Mouse (Mus musculus) heart, adult 2 months (tissue): ENCODE measurements at regions not wholly inside any gene's neighbourhood (a gene's known extent, or its start where the extent isn't known, plus 50 kb on each side); places are given as distances from the start of the nearest gene placed in this dataset.
A peak's percentile ranks its signal among the peaks of the same experiment; 100 is the strongest.

Experiments used
- DNase-seq, 2 experiments: peaks; one replicate each; pipeline ENCODE4 v3.0.0; 2021
- H3K27ac ChIP-seq: fragments of 200-600 bp; 2 replicates; pipeline ENCODE4 v1.8.1; 2022
- H3K27me3 ChIP-seq: fragments of 200-500 bp; 2 replicates; pipeline ENCODE4 v1.6.1; 2012; ENCODE audit warnings: mild to moderate bottlenecking, low read length, inconsistent platforms, mixed read lengths; ENCODE audit not compliant: control insufficient read depth, insufficient read depth
- H3K36me3 ChIP-seq: fragments of 200-500 bp; 2 replicates; pipeline ENCODE4 v1.6.1; 2012; ENCODE audit warnings: low read length, inconsistent platforms; ENCODE audit not compliant: control insufficient read depth, insufficient read depth
- H3K4me1 ChIP-seq: fragments of 200-500 bp; 2 replicates; pipeline ENCODE4 v1.6.1; 2011; ENCODE audit warnings: low read length; ENCODE audit not compliant: control insufficient read depth, insufficient read depth
- H3K4me3 ChIP-seq: fragments of 200-600 bp; 2 replicates; pipeline ENCODE4 v1.8.1; 2022
- H3K79me2 ChIP-seq: fragments of 200-500 bp; replicated peaks from 2 replicates; pipeline ENCODE4 v1.6.1; 2012; ENCODE audit warnings: mild to moderate bottlenecking, inconsistent platforms, low read length, moderate library complexity, mixed read lengths; ENCODE audit not compliant: control insufficient read depth, insufficient read depth
- H3K9ac ChIP-seq: fragments of 200-500 bp; 2 replicates; pipeline ENCODE4 v1.6.1; 2012; ENCODE audit warnings: low read depth, mild to moderate bottlenecking, control low read depth, inconsistent platforms, low read length, mixed read lengths
- CTCF ChIP-seq: fragments of 200-600 bp; IDR thresholded peaks from 2 replicates; pipeline ENCODE4 v1.8.1; 2022; ENCODE audit warnings: antibody characterized with exemption, mild to moderate bottlenecking, moderate library complexity
- EP300 ChIP-seq: fragments of 200-500 bp; IDR thresholded peaks from 2 replicates; pipeline ENCODE4 v1.6.1; 2011; ENCODE audit warnings: low read depth, low read length, control low read depth; ENCODE audit not compliant: insufficient read depth
- POLR2A ChIP-seq: fragments of 200-500 bp; IDR thresholded peaks from 2 replicates; pipeline ENCODE4 v1.6.1; 2011; ENCODE audit warnings: mild to moderate bottlenecking, low read depth, low read length, control low read depth; ENCODE audit not compliant: insufficient read depth
- WGBS: fragments of 180-500 bp; shearing (Covaris S2); methylation state at CpG from one replicate; pipeline ENCODE4 v1.1.7; 2018; 5-methylcytosine and 5-hydroxymethylcytosine counted together
- intact Hi-C: fragments of 180-260 bp; cut with DNase I; formaldehyde crosslinking; loops from one replicate; pipeline ENCODE4 v1.15.1; 2025

GRCm38 (mm10) chr15:52967801-52968235 is 916.9 kb upstream of the Gm7489 start:
- no peaks in the 10 kb centered on the region for H3K27me3 ChIP-seq
- H3K9ac ChIP-seq = no peak overlapping the region
- H3K27ac ChIP-seq = no peak overlapping the region
- no peaks in the 10 kb centered on the region; the same call in 1 of the 2 replicates for H3K4me1 ChIP-seq
- intact Hi-C loops = no loop called here
- no peaks in the 10 kb centered on the region for H3K36me3 ChIP-seq
- H3K79me2 ChIP-seq = no peaks in the 10 kb centered on the region
- DNase-seq = peak; percentile 58 to 74
- H3K4me3 ChIP-seq = no peak overlapping the region
- no peak for TF ChIP-seq CTCF
- peak; percentile 79 for TF ChIP-seq EP300
- TF ChIP-seq POLR2A = no peak
- WGBS = 5% methylated on average over 4 of the region's 4 CpGs

- Histone ChIP-seq H3K27me3 (no peaks in the 10 kb centered on the region), H3K36me3 (no peaks in the 10 kb centered on the region), H3K4me1 (no peaks in the 10 kb centered on the region), H3K79me2 (no peaks in the 10 kb centered on the region), H3K4me3 (no peak overlapping the region), H3K9ac (no peak overlapping the region), H3K27ac (no peak overlapping the region)
- 64% methylated on average over 2 of the region's 2 CpGs for WGBS
- intact Hi-C loops = no loop called here
- TF ChIP-seq POLR2A = no peak
- no peak for TF ChIP-seq EP300
- no peak for TF ChIP-seq CTCF
- DNase-seq = no peak
Observed at GRCm38 (mm10) chr15:52982821-52983220, 901.9 kb upstream of the Gm7489 start.

GRCm38 (mm10) chr15:52990580-52990979 is 894.1 kb upstream of the Gm7489 start:
- no peaks in the 10 kb centered on the region for H3K4me1 ChIP-seq
- no peaks in the 10 kb centered on the region for H3K79me2 ChIP-seq
- intact Hi-C loops = no loop called here
- H3K36me3 ChIP-seq = no peaks in the 10 kb centered on the region
- no peak for TF ChIP-seq POLR2A
- TF ChIP-seq CTCF = no peak
- TF ChIP-seq EP300 = no peak
- H3K27ac ChIP-seq = no peak overlapping the region
- no peak for DNase-seq
- no peaks in the 10 kb centered on the region for H3K27me3 ChIP-seq
- no peak overlapping the region for H3K4me3 ChIP-seq
- no peak overlapping the region for H3K9ac ChIP-seq

GRCm38 (mm10) chr15:52994351-52994750 is 890.4 kb upstream of the Gm7489 start:
- Histone ChIP-seq H3K36me3 (no peaks in the 10 kb centered on the region), H3K4me3 (no peak overlapping the region), H3K4me1 (no peaks in the 10 kb centered on the region), H3K27me3 (no peaks in the 10 kb centered on the region), H3K79me2 (no peaks in the 10 kb centered on the region), H3K9ac (no peak overlapping the region), H3K27ac (no peak overlapping the region)
- DNase-seq = no peak
- intact Hi-C loops = no loop called here
- WGBS = 61% methylated on average over 1 of the region's 1 CpGs
- TF ChIP-seq POLR2A (no peak), CTCF (no peak), EP300 (no peak)

- H3K36me3 ChIP-seq = no peaks in the 10 kb centered on the region
- intact Hi-C loops = no loop called here
- no peak overlapping the region for H3K27ac ChIP-seq
- no peaks in the 10 kb centered on the region; the same call in 1 of the 2 replicates for H3K4me1 ChIP-seq
- no peak for DNase-seq
- WGBS = 93% methylated on average over 2 of the region's 2 CpGs
- no peaks in the 10 kb centered on the region for H3K79me2 ChIP-seq
- H3K4me3 ChIP-seq = no peak overlapping the region
- no peak overlapping the region for H3K9ac ChIP-seq
- H3K27me3 ChIP-seq = no peaks in the 10 kb centered on the region
- TF ChIP-seq CTCF (no peak), EP300 (no peak), POLR2A (no peak)
Observed at GRCm38 (mm10) chr15:52999200-52999599, 885.5 kb upstream of the Gm7489 start.

- H3K27ac ChIP-seq = no peak overlapping the region
- H3K4me1 ChIP-seq = no peaks in the 10 kb centered on the region; the same call in 1 of the 2 replicates
- WGBS = 69% methylated on average over 2 of the region's 2 CpGs
- no peaks in the 10 kb centered on the region for H3K27me3 ChIP-seq
- H3K79me2 ChIP-seq = no peaks in the 10 kb centered on the region
- H3K9ac ChIP-seq = no peak overlapping the region
- H3K4me3 ChIP-seq = no peak overlapping the region
- TF ChIP-seq CTCF (no peak), EP300 (no peak), POLR2A (no peak)
- H3K36me3 ChIP-seq = no peaks in the 10 kb centered on the region
- no peak for DNase-seq
- intact Hi-C loops = no loop called here
Observed at GRCm38 (mm10) chr15:52999776-53000175, 884.9 kb upstream of the Gm7489 start.
